Mouse (Mus musculus): Measurements from ENCODE around the gene Baiap3.

Baiap3 gene

GRCm38 (mm10) chr17:25202401-25202800, 53.8 kb downstream of the Baiap3 start:
- DNase-seq: no peak

Measured in embryo, embryonic 11 days (tissue).